Mouse (Mus musculus) urinary bladder, postnatal 10 days (tissue): ENCODE measurements around the gene Ptpn6.

Source experiments
- DNase-seq: peaks from one replicate; pipeline ENCODE4 v3.0.0; 2022; ENCODE audit warnings: low spot score

Gene Ptpn6

DNA sequence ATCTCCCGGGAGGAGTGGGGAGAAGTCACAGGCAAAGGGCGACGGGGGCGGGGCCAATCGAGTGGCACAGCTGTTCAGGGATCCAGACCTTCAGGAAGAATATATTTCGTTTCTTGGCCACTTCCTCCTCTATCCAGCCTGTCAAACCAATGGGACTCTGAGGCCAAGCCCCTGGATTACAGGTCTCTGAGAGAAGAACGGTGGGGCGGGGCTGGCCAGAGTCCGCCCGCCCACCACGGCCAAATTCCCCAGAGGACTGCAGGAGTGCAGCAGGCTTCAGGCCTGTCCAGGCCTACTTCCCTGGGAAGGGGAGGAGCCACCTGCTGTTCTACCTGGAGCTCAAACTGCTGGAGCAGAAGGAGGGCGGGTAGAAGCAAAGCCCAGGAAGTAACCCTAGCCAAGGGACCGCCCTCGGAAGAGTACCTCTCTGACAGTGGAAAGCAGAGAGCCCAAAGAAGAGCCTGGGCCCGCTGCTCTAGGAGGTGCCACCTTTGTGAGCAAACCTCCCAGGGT, at the start of gene Ptpn6:
Gene Ptpn6, minus strand, starts transcription at position 204 of the 513 bp plus-strand sequence.
- no peak for DNase-seq

DNA sequence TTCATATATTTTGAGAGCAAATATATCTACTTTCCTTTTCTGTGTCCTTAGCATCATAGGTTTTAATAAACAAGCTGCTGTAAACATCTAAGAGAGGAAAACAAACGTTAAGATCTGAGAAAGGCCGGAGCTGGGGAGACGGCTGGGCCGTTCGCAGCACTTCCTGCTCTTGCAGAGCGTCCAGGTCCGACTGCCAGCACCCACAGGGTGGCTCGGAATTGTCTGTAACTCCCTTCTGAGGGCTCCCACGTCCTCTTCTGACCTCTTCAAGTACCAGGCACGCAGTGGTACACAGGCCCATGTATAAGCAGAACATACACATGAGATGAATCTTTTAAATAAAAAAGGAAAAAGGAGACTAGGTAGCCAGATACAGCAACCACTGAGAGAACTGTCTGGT, 49.2 kb upstream of the Ptpn6 start:
- DNase-seq = no peak

DNA sequence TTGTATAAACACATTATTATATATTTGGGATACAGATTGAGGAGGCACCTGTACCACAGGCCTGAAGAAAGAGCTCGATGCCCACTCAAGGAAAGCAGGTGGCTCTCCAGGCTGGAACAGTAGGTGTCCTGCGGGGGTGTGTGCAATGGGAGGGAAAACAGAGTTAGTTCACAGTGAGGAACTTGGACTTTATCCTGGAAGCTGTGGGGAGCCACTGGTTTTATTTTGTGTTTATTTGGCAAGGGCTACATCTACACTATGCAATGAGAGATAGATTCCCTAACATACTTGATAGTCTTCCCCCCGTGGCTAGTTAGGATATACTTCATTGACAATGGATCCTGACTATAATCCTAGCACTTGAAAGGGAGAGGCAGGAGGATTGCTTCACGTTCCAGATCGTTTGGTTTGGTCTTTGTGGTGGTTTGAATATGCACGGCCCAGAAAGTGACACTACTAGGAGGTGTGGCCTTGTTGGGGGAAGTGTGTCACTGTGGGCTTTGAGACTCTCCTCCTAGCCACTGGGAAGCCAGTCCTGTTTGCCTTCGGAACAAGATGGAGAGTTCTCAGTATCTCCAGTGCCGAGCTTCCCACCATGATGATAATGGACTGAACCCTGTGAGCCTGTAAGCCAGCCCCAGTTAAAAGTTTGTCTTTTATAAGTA, 48.4 kb upstream of the Ptpn6 start:
- no peak for DNase-seq

DNA sequence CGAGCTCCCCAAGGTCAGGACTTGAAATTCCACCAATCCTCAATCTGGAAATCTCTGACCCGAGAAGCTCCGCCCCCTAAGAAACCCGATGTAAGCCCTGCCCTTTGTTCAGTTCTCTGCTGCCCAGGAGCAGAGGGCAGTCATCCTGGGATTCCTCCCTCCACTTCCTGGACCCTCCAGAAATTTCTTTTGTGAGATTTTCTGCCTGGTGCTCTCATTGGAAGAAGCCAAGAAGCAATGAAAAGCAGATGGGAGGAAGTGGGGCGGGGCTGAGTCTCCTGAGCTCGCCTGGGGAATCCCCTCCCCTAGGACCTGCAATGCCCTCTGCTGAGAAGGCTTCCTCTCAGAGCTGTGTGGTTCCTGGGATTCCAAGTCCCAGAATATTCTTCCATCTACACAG, 43.9 kb upstream of the Ptpn6 start:
- DNase-seq = no peak

DNA sequence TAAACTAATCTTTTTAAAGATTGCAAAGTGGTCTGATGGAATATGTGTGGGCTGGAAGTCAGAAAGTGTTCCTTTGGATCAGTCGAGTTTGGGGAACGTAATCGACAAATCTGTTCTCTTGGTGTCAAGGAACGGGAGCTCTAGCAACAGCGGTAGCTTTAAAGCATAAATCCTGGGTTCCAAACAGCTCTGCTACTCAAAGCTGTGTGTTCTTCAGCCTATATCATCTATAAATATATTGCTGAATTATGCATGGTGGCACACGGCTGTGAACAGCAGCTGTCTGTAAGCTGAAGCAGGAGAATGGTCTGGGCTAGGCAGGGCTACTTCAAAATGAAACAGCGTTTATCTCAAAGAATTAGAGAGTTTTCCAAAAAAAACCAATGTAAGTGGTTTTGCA, 42.4 kb upstream of the Ptpn6 start:
- no peak for DNase-seq

DNA sequence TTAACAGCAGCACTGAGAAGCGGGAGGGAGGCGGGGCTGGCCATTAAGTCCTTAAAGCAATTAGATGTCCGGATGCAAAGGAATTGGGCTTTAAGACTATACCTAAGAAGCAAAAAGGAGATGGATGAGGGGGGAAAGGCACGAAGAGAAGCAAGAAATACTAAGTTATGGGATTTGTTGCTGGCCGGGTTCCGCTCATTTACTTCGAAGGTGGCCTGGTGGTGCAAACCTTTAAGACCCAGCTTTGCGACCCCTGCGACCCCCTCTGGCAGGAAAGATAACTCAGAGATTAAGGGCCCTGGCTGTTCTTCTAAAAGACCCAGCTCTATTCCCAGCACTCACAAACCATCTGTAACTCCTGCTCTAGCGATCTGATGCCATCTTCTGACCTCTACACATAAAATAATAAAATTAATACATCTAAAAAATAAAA, 41.5 kb upstream of the Ptpn6 start:
- no peak for DNase-seq

DNA sequence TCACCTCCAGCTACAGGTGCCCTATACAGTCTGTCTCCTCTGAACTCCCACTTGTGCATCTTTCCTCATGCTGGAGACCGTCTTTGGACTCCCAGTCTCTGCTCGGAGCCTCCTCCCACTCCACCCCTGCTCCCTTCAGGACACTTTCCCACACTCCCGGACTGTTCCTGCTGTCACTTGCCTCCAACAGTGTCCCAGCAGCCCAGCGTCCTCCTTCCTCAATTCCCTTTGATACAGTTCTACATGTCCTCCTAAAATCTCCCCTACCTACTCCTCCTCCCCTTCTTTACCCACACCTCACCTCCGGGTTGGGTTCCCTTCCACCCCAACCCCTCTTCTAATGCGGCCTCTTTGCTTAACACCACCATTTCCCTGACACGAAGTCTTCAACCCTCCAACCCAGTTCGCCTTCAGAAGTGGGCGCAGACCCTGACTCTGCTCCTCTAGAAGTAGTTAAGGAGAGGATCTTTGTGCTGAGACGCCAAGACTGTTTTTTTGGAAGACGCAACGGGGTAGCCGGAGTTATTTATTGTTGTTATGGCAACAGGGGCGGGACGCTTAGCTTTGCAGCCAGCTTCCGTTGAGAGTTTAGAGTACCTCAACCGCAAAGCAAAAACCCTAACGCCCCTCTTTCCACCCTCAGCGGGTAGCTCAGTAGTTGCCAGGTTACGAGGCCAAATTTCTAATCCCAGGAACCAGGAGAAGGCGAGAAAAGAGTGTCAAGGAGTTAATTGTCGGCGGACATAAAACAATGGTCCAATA, 40.9 kb upstream of the Ptpn6 start, which contains the start of gene Lrrc23:
Gene Lrrc23, minus strand, starts transcription at position 506 of the 762 bp plus-strand sequence.
- no peak for DNase-seq

DNA sequence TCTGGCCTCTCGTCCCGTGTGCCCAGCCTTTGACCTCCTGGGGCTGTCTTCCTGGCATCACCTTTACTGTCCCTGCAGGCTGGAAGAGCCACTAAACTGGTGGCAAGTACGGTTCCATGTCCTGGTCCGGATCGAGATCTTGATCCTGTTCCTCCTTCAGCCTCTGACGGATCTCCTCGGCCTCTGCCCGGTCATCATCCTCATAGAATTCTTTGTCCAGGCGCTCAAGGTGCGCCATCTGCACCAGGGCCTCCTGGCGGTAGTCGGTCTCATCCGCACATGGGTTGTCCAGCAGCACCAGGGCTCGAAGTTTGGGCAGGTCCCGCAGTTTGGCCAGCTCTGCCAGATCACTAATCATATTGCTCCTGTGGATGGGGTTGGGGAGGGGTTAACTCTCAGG, 32.0 kb upstream of the Ptpn6 start:
- no peak for DNase-seq

DNA sequence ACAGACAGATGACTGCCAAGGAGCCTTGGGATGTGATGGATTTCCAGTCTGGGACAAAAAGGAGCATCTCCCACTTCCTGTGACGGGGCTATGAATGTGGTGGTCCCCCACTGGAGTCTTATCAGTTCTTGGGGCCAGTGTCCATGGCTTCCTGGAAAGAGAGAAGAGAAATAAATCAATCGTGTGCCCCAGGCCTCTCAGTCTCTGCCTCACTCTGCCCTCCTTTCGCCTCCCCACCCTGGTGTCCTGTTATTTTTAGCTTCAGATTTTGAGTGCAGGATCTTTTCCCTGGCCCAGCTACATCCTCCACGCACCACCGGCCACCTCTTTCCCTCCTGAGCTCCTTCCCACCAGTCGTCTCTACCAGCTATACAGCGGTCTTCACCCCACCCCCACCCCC, 31.5 kb upstream of the Ptpn6 start:
- no peak for DNase-seq

DNA sequence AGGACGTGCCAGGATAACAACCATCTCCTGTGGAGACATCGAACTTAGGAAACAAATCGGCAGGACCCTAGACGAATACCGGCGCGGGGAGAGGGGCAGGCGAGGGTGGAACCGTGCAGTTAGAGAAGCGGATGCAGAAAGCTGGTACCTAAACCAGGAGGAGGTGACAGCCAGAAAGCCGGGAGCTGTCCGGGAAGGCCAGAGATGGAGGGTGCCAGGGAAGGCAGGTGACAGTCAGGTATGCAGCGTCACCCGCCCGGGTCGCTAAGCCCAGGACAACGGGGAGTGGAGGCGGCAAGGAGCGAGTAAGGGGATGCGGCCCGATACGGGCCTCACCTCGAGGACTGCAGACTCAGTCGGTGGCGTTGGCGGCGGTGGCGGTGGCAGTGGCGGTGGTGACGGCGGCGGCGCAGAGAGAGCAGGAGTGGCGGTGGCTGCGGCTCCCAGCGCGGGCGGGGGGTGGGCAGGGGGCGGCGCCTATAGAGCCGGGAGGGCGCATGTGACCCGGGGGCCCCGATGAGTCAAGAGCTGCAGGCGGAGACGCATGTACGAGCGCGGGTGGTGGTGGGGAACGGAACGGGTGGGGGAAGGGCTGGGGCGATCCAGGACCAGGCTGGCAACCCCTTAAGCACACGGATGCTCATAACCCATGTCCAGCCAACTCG, 30.7 kb upstream of the Ptpn6 start, which contains the start of gene Eno2:
Gene Eno2, minus strand, starts transcription at position 573 of the 665 bp plus-strand sequence.
- no peak for DNase-seq

DNA sequence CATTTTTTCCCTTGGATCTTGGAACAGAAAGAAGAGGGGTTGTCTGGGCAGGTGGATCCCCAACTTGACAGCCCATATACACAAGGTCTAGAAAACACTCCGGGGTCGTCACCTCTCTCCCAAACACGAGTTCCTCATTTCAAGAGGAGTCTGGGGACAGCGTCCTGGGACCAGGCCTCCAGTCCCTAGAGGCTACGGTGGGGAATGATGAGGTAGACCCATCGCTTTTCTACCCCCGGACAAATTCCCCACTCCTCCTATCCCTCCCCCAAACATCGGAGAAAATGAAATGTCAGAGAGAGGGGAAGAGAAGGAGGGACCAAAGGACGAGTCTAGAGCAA, 30.2 kb upstream of the Ptpn6 start:
- DNase-seq = no peak

DNA sequence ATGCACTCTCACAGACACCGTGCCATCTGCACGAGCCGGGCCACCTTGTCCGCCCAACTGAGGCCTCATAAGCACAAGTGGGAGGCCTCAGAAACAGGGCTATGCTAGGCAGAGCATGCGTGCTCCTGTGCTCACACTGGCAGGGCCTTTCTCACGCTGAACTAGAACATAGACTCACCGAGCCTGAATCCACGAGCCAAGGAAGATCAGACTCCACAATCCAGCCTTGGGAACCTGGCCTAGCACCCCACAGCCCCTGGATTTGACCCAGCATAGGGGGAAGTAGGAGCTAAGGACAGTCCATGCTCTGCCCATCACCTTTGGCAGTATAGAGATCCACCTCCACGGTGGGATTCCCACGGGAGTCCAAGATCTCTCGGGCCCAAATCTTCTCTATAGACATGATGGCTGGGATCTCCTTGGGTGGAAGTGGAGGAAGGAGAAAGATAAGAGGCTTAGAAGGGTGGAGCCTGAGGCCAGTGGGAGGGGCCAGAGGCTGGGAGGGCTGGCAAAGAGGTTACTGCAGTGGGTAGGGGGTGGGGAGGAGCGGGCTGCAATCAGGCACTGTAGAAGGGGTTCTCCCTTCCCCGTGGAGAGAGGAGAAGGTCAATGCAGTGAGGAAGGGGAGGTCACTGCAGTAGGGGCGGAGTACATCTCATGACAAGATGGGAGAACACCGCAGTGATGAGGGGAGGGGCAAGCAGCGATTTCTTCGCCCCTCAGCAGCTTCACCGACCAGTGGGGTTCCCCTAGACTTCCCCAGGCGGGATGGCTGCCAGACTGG, 29.6 kb upstream of the Ptpn6 start:
- DNase-seq = no peak

DNA sequence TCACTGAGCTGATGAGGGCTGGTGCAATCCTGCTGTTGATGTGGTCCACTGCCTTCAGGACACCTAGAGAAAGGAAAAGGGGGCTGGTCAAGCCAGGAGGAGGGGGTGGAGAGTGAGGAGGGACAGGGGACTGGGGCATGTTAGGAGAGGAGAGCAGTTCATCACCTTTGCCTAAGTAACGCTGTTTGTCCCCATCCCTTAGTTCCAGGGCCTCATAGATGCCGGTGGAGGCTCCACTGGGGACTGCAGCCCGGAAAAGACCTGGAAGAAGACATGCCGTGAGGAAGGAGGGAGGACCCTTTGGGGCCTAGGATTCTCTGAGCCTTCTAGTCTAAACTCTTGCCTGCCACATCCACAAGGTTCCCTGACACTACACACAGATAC, 29.0 kb upstream of the Ptpn6 start:
- no peak for DNase-seq

DNA sequence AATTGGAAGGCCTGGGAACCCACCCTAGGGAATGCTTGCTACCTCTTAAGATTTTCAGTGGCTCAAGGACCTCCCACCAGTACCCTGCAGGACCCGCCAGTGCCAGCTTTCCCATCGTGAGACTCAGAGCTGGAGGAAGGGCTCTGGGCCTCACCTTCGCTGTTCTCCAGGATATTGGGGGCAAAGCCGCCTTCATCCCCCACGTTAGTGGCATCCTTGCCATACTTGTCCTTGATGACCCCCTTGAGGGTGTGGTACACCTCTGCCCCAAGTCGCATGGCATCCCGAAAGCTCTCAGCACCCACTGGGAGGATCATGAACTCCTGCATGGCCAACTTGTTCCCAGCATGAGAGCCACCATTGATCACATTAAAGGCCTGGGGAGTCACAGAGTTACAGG, 27.4 kb upstream of the Ptpn6 start:
- no peak for DNase-seq

DNA sequence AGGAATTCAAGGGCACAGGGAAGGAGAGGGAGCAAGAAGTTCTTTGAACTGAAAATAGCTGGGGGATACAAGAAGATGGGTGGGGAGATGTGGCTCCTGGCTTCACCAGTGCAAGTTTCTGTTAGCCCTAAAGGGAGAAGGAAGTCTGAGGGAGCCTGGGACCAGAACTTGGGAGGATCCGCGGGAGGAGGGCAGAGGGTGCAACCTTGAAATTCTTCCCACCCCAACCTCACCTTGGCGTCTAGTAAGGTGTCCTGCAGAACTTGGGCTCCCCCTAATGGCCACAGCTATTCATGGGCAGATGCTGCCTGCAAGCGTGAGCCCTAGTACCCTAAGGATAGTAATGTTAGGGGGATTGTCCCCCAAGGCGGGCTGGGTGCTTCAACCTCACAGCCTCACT, 20.7 kb upstream of the Ptpn6 start:
- no peak for DNase-seq

DNA sequence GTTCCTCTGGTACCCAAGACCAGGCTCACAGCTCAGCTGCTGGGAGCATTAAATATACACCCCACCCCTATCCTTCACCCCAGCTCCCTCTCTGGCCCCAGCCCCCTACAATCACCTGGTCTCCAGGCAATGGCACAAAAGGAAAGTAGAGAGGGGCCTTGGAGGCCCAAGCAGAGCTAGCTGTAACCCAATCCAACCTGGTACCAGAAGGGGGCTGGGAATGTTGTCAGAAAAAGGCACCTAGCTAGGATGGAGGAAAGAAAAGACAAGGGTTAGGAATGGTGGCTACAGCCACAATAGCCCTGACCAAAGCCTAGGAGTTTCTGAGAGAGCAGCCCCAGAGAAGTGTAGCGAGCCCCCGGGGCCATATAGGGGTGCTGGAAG, 20.3 kb upstream of the Ptpn6 start:
- no peak for DNase-seq

DNA sequence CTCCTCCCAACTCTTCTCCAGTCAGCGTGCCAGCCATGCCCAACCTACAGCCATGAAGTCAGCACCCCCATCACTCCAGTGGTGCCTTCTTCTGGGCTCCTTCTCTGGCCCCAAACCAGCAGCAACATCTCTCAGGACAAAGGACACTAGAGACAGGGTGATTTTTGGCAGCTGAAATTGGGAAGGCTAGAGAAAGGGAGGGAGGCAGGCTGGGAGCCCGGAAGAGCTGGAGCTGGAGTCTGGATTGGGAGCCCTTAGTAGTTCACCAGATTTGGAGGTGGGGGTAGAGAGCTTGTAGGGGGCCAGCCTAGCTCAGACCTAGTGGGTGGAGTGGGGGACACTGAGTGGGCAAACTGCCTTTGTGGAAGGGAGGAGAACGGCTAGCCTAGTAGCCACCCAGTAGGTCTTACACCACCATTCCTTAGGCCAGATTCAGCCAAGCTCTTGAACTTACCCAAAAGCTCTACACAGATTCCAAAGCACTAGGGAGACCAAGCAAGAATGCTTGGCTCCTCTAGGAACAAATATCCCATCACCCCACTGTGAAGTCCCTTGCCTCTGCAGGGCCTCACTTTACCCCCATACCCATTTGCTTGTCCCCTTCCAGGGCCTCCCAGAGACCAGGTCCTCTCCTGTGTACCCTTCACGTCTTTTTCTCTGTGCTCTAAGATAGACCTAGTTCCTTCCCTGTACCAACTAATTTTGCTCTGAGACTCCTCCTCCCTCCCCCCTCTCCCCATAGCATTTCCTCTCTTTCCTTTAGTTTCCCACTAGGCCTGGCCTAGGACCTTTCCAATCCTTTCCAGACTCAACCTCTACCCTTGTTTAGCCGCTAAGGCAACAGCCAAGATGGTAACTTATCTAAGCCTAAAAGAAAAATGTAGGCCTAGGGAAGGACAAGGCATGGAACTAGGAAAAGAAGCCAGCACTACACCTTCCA, 19.7 kb upstream of the Ptpn6 start:
- DNase-seq = no peak

DNA sequence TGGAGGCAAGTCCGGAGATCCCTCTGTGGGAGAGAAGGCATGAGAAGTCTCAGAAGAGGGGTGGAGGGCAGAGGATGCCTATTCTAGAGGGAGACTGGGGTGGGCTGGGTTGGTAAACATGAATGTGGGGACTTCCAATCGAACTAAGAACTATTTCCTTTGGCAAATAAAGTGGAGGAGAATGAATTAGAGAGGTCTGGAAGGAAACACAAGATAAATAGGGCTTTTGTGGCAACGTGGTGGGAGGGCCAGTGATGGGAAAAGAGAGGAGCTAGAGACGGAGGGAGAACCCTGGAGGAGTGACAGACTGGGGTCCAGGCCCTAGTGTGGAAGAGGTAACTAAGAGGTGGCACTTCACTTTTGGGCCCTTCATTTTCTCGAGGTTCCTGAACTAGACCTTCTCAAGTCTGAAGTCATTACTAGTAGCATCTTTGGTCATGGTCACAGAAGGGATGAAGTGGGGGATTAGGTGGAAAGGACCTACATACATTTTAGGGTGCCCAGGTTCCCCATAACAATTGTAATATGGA, 18.9 kb upstream of the Ptpn6 start:
- DNase-seq = no peak

DNA sequence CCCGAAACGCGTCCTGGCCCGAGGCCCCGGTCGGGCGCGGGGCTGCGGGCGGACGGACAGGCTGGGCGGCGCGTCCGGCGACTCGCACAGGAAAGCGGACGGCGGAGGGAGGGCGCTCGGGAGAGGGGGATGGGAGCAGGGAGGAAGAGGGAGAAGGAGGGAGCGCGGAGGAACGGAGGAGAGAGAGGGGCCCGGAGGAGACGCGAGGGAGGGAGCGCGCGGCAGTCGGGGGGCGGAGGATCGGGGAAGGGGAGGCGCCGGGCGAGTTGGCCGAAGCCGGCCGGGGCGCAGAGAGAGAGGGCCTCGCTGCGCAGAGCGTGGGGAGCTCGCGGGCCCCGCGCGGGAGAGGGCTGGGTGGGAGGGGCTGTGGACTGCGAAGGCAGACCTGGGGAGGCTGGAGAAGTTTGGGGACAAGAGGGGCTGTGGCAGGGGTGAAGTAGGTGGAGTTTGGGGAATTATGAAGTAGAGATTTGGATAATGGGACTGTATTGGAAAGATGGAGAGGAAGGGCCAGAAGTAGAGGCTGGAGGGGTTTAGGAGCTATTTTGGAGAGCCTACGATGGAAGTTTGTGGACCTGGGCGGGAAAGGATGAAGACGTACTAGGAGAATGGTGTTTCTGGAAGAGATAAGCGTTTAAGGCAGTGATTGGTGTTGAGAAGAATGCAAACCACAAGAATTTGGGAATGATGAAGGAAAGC, 18.3 kb upstream of the Ptpn6 start:
- peak; percentile 71 for DNase-seq
